Mouse (Mus musculus): ENCODE measurements at regions not wholly inside any gene's neighbourhood (a gene's known extent, or its start where the extent isn't known, plus 50 kb on each side); places are given as distances from the start of the nearest gene placed in this dataset.

DNA sequence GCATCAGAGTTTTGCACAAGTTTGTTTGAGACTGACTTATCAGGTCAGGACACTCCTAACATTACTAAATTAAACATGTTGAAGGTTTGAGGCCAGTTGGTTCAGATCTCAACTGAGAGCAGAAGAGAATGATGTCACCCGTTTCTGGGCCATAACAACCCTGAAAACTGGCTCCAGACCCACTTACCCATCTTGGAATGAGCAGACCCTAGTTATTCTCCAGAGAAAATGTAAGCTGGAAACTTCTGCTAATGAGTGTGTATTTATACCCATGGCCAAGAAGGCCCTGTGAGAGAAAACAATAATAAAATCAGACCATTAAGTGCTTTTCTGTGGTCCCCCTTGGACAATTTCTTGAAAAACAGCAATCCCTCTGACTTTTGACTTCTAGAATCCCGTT is 282.4 kb upstream of the Nfe2l3 start:
- H3K27ac ChIP-seq (ENCODE audit: insufficient read depth, low read depth, low read length): no peak overlapping the region
- TF ChIP-seq CTCF (IDR thresholded peaks at IDR 0.05; ENCODE audit: low read depth, low read length) (no peak), POLR2A (IDR thresholded peaks at IDR 0.05; ENCODE audit: borderline replicate concordance, low read depth, low read length) (no peak)
- no peaks in the 10 kb centered on the region for H3K4me1 ChIP-seq (ENCODE audit: control insufficient read depth, insufficient read depth, low read length)
- no peak overlapping the region for H3K4me3 ChIP-seq (ENCODE audit: insufficient read depth, low read length)

DNA sequence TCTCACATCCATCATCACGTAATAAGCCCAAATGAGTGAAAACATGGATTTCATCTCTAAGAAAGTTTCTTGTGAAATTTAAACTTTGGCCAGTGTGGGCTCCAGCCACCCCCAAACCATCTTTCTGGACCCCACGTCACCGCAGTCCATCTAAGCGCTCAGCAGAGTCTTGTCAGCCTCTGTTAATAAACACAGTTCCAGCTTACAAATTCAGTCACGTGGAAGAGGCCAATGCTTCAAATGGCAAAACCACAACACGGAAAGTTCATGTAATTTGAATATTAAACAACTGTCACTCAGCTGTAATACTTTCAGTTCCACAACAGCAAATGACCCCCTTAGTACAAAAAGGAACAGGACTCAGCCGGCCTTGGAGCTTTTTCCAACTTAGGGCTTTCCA is 282.0 kb upstream of the Nfe2l3 start:
- Histone ChIP-seq H3K4me3 (ENCODE audit: insufficient read depth, low read length) (no peak overlapping the region), H3K27ac (ENCODE audit: insufficient read depth, low read depth, low read length) (no peak overlapping the region), H3K4me1 (ENCODE audit: control insufficient read depth, insufficient read depth, low read length) (no peaks in the 10 kb centered on the region)
- no peak for TF ChIP-seq CTCF (IDR thresholded peaks at IDR 0.05; ENCODE audit: low read depth, low read length)
- no peak for TF ChIP-seq POLR2A (IDR thresholded peaks at IDR 0.05; ENCODE audit: borderline replicate concordance, low read depth, low read length)

DNA sequence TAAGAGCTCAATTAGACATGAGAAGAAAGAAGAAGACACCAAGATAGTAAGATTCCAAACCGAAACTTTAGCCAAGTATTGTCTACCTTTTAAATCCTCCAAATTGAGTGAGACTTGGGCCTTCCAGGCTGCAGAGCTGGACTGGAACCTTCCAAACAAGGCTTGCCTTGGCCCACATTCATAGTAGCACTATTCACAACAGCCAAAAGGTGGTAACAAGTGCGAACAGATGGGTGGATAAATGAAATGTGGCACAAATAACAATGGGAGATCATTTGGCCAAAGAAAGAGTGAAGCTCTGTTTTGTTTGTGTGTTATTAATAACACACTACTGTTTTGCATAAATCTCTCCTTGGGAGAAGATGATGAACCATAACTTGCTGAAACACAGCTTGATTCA is 281.6 kb upstream of the Nfe2l3 start:
- TF ChIP-seq CTCF (IDR thresholded peaks at IDR 0.05; ENCODE audit: low read depth, low read length) (no peak), POLR2A (IDR thresholded peaks at IDR 0.05; ENCODE audit: borderline replicate concordance, low read depth, low read length) (no peak)
- Histone ChIP-seq H3K4me1 (ENCODE audit: control insufficient read depth, insufficient read depth, low read length) (no peaks in the 10 kb centered on the region), H3K27ac (ENCODE audit: insufficient read depth, low read depth, low read length) (no peak overlapping the region)

DNA sequence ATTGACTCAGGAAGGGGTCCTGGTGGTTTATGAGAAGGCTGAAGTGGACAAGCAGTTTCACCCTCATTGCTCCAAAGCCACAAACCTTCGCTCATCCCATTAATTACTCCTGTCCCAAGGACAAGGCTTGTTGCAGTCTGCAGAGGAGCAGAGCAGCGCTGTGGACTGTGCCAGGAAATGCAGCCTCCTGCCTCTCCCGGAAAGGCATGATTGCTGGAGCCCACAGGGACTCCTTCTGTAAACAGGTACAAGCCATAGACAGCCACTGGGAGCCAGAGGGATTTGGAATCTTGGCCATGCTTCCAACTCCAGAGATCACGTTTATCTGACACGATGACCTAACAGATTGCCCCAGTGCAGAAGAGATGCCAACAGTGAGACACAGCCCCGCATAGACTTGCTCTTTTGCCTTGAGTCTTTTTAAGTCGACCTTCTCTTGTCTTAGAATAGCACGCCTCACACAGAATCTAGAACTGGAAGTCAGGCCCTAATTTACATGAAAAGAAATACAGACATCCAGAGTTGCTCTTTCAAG is 275.6 kb upstream of the Nfe2l3 start:
- no peak overlapping the region for H3K4me3 ChIP-seq (ENCODE audit: insufficient read depth, low read length)
- no peak for TF ChIP-seq POLR2A (IDR thresholded peaks at IDR 0.05; ENCODE audit: borderline replicate concordance, low read depth, low read length)
- TF ChIP-seq CTCF (IDR thresholded peaks at IDR 0.05; ENCODE audit: low read depth, low read length): no peak
- no peak overlapping the region for H3K27ac ChIP-seq (ENCODE audit: insufficient read depth, low read depth, low read length)
- no peaks in the 10 kb centered on the region for H3K4me1 ChIP-seq (ENCODE audit: control insufficient read depth, insufficient read depth, low read length)

More for the DNA sequence above, 281.6 kb upstream of the Nfe2l3 start:
- no peak overlapping the region for H3K4me3 ChIP-seq (ENCODE audit: insufficient read depth, low read length)

DNA sequence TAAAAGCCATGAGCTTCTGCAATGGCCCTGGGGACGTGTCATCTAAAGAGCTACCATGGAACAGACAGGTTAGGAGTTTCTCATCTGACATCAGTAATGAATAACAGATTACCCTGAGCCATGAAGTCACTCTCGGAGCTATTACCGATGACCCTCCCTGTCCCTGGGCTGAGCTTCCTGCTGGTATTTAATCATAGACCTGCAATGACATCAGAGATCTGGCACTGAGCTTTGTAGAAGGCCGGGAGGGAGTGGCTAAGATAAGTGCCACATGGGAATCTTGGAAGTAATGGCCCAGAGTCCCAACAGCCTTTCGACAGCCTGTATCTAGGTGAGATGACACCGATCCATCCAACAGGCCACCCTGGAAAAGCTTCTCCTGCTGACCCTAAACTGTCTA is 271.3 kb upstream of the Nfe2l3 start:
- H3K4me3 ChIP-seq (ENCODE audit: insufficient read depth, low read length): no peak overlapping the region
- no peak overlapping the region for H3K27ac ChIP-seq (ENCODE audit: insufficient read depth, low read depth, low read length)
- TF ChIP-seq CTCF (IDR thresholded peaks at IDR 0.05; ENCODE audit: low read depth, low read length) (no peak), POLR2A (IDR thresholded peaks at IDR 0.05; ENCODE audit: borderline replicate concordance, low read depth, low read length) (no peak)
- no peaks in the 10 kb centered on the region for H3K4me1 ChIP-seq (ENCODE audit: control insufficient read depth, insufficient read depth, low read length)

DNA sequence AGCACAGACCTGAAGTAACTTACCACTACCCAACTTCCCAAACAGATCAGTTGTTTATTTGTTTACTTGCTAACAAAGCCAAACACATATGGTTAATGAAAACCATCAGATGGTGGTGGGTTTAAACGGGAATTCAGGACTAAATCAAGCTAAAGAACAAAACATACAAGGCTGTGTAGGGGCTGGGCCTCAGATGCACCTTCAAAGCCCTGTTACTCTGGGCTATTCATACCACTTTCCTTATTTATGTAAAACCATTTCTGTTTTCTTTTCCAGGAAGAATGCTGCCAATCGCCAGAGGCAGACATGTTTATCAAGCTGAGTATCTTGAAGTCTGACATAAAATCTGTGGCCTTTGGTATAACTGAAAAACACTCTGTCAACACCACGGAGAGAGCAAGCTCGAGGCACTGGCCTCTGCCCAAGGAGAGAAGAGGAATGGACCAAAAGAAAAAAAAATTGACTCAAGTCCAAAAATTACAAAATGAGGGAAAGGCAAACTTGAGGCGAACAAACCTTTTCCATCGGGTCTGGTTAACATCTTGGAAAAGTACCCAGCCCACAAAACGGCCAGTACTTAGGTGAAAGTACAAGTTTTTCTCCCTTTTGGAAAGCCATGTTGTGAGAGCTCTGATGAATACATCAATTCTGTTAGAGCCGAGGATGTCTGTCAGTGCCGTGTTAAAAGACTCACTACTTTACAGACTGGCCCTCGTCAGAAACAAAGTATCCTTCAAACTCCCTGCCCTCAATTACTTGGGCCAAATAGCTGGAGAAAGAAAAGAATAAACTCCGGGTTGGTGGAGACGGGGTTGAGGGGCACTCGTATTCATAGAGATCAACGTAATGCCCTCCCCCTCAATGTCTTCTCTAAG is 270.0 kb upstream of the Nfe2l3 start:
- Histone ChIP-seq H3K4me1 (ENCODE audit: control insufficient read depth, insufficient read depth, low read length) (no peaks in the 10 kb centered on the region), H3K4me3 (ENCODE audit: insufficient read depth, low read length) (no peak overlapping the region), H3K27ac (ENCODE audit: insufficient read depth, low read depth, low read length) (no peak overlapping the region)
- TF ChIP-seq POLR2A (IDR thresholded peaks at IDR 0.05; ENCODE audit: borderline replicate concordance, low read depth, low read length): no peak
- no peak for TF ChIP-seq CTCF (IDR thresholded peaks at IDR 0.05; ENCODE audit: low read depth, low read length)

DNA sequence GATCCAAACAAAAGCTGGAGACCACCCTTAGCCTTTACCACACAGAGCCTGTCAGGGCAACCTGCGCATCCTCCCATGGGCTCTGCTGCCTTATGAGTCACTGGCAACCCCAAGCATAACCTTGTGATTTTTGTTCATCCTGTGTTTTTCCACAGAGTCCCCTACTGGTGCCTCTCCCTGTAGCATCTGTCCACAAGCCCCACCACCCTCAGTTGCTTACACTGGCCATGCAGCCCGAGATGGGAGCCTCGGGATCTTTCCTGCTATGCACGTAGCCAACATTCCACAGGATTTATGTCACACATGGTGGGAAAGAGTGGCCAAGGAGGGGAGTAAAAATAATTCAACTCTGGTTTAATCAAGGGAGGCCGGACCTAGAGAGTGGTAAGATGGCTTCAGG is 269.2 kb upstream of the Nfe2l3 start:
- no peak overlapping the region for H3K4me3 ChIP-seq (ENCODE audit: insufficient read depth, low read length)

DNA sequence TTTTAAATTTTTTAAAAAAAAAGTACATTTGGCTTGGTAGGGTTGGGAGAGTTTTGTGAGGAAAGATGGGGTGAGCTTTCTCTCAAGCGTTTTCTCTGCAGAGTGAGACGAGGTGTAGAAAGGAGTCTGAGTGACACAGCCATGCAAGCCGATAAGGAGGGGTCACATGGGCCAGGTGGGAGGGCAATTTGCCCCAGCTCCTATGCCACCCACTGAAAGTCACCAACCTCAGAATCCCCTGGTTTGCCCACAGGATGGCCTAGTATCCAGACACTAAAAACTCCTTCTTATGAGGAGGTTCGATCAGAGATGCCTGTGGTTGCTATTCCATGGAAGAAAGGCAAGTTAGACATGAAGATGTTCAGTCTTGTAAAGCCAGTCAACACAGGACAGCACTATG is 268.6 kb upstream of the Nfe2l3 start:
- no peak overlapping the region for H3K27ac ChIP-seq (ENCODE audit: insufficient read depth, low read depth, low read length)
- TF ChIP-seq CTCF (IDR thresholded peaks at IDR 0.05; ENCODE audit: low read depth, low read length) (no peak), POLR2A (IDR thresholded peaks at IDR 0.05; ENCODE audit: borderline replicate concordance, low read depth, low read length) (no peak)
- peaks cover 3% of the 10 kb centered on the region; the same call in 1 of the 2 replicates for H3K4me1 ChIP-seq (ENCODE audit: control insufficient read depth, insufficient read depth, low read length)

More for the DNA sequence above, 269.2 kb upstream of the Nfe2l3 start:
- H3K4me1 ChIP-seq (ENCODE audit: control insufficient read depth, insufficient read depth, low read length): peaks cover 3% of the 10 kb centered on the region; the same call in 1 of the 2 replicates
- TF ChIP-seq POLR2A (IDR thresholded peaks at IDR 0.05; ENCODE audit: borderline replicate concordance, low read depth, low read length) (no peak), CTCF (IDR thresholded peaks at IDR 0.05; ENCODE audit: low read depth, low read length) (no peak)
- no peak overlapping the region for H3K27ac ChIP-seq (ENCODE audit: insufficient read depth, low read depth, low read length)

DNA sequence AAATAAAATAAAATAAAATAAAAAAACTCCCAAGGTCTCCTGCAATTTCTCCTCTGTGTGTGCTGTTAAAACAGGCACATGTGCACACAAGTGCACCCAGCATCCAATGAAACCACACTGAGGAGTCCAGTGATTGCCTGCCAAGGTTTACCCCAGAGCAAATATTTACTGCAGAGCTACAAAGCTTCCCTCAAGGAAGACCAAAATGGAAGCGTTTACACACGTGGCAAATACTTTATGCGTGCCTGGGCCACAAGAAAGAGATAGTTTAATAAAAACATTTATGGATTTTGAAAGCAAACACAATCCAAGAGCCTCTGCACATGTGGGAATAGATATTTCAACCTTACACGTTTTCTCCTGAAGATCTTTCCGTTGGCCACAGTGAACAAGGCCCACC is 265.4 kb upstream of the Nfe2l3 start:
- TF ChIP-seq POLR2A (IDR thresholded peaks at IDR 0.05; ENCODE audit: borderline replicate concordance, low read depth, low read length) (no peak), CTCF (IDR thresholded peaks at IDR 0.05; ENCODE audit: low read depth, low read length) (no peak)
- peaks cover 8% of the 10 kb centered on the region for H3K4me1 ChIP-seq (ENCODE audit: control insufficient read depth, insufficient read depth, low read length)
- no peak overlapping the region for H3K4me3 ChIP-seq (ENCODE audit: insufficient read depth, low read length)
- H3K27ac ChIP-seq (ENCODE audit: insufficient read depth, low read depth, low read length): no peak overlapping the region

More for the DNA sequence above, 268.6 kb upstream of the Nfe2l3 start:
- H3K4me3 ChIP-seq (ENCODE audit: insufficient read depth, low read length): no peak overlapping the region

DNA sequence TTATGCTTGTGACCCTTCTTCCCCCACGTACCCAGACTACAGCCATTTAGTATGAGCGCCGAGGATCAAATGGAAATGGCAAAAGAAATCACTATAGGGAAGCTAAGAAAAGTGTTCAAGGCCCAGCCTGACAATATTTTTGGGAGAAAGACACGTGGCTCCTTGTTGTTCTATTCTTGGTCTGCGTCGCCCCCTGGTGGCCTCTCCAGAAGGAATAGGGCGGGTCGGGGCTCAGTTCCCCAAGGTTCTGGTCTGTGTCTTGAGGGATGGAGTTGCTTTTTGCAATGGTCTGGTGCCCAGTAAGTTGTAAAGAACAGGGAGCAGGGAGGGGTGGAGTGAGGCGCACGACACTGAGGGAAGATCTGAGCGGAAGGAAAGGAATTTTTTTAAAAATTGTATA is 264.4 kb upstream of the Nfe2l3 start:
- H3K4me1 ChIP-seq (ENCODE audit: control insufficient read depth, insufficient read depth, low read length): peaks cover 8% of the 10 kb centered on the region
- TF ChIP-seq POLR2A (IDR thresholded peaks at IDR 0.05; ENCODE audit: borderline replicate concordance, low read depth, low read length) (no peak), CTCF (IDR thresholded peaks at IDR 0.05; ENCODE audit: low read depth, low read length) (peak; percentile 76)
- no peak overlapping the region for H3K4me3 ChIP-seq (ENCODE audit: insufficient read depth, low read length)
- no peak overlapping the region for H3K27ac ChIP-seq (ENCODE audit: insufficient read depth, low read depth, low read length)

Measured in bone marrow macrophage, adult 2 months (primary cell).